Mouse (Mus musculus) skeletal muscle tissue, adult 2 months (tissue): ENCODE measurements around the gene Vmn1r137.
"Not testable (repeated sequence)": the region's sequence is repeated elsewhere in the genome, so short reads cannot be mapped to it uniquely, and the experiment has no call there.

ENCODE experiments used
- DNase-seq: peaks from one replicate; pipeline ENCODE4 v3.0.0-alpha.2; 2012; ENCODE audit warnings: low read depth, low spot score

The Vmn1r137 gene

GRCm38 (mm10) chr7:21994287-21994686 lies at the start of gene Vmn1r137:
Vmn1r137 (plus strand) TSS chr7:21994587.
- DNase-seq, result not testable (repeated sequence)

- not testable (repeated sequence) for DNase-seq
Observed at GRCm38 (mm10) chr7:22028797-22029196, 34.4 kb downstream of the Vmn1r137 start, which contains the start of gene Vmn1r138. Vmn1r138 (minus strand) TSS chr7:22028897.
